Mouse (Mus musculus): ENCODE results near the gene Unc13b.

Unc13b gene

DNA sequence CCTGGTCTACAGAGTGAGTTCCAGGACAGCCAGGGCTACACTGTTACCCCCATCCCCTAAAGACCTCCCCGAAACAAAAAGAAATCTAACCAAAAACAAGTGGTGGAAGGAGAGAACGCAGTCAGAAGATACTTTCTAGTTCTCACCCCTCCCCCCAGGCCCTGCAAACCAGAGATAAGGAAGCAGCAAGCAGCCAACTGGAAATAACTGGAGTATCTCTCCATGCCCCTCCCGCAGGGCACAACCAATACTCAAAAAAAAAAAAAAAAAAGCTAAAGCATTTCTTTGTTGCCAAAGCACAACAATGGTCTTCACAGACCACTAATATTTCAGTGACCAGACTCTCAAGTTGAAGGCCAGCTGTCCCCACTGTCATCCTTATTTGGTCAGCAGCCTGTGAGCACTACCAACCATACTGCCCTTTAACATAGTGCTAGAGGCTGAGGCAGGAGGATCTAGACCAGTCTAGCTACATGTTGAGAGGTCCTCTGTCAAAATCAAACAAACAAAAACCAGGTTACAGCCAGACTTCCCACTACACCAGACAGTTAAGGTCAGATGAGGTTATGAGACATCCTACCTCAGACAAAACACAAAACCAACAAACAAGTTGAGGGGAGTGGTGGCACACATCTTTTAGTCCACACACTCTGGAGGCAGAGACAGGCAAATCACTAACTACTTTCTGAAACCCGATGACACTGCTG, 20.7 kb upstream of the Unc13b start:
- no peak for DNase-seq (ENCODE audit: low spot score in 2 of 2)

- DNase-seq (ENCODE audit: low spot score in 2 of 2), result no peak
Observed at GRCm38 (mm10) chr4:43038567-43039495, 19.9 kb upstream of the Unc13b start.

DNA sequence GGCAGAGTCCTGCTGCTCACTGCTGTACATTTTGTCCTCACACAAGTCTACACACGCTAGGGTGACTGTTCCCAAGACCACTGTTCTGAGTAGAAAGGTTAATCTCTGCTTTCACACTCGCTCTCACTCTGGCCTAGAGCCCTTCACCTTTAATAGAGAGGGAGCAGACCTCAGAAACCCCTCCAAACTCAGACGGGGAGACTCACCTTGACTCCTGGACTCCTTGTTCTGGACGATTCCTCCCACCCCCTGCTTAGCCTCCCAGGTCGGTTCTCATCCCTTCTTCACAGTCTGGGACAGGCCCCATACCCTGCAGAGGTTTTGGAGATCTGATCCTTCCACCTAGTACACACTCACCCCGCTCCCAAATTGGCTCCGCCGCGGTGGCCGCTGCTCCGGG, 19.1 kb upstream of the Unc13b start:
- DNase-seq (ENCODE audit: low spot score in 2 of 2), result no peak

GRCm38 (mm10) chr4:43040114-43040572, 18.6 kb upstream of the Unc13b start:
- DNase-seq (ENCODE audit: low spot score in 2 of 2), result peak; percentile 95 to 97

GRCm38 (mm10) chr4:43040881-43041547, 17.7 kb upstream of the Unc13b start:
- DNase-seq (ENCODE audit: low spot score in 2 of 2), result no peak

DNA sequence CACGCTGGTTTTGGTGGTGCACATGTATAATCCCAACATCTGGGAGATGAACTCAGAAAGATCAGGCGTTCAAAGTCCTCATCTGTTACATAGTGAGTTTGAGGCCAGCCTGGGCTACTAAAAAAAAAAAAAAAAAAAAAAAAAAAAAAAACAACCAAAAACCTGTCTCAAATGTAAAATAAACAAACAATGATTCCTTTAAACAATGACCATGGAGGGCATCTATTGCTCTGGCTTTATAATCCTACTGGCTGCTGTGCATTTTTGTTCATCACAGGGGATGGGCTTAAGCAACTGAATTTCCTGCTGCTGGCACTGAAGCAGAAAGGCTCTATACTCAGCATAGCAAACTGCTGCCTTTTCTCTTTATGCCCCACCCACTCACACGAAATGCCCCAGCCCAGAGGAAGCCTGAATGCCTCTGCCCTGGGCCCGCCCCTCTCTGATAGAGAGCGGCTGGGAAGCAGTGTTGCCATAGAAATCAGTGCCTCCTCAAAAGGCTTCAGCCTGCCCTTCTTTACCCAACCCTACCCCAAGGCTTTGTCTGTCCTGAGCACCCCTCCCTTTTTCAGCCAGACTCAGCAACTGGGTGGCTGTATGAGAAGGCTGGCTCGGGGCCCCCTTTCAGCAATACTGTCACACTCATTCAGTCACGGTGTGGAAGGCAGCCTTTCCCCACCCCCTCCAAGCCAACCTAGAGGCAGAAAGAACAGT, 15.0 kb upstream of the Unc13b start:
- peak; percentile 61 to 74 for DNase-seq (ENCODE audit: low spot score in 2 of 2)

GRCm38 (mm10) chr4:43044673-43045072, 14.1 kb upstream of the Unc13b start:
- no peak for DNase-seq (ENCODE audit: low spot score in 2 of 2)

- DNase-seq (ENCODE audit: low spot score in 2 of 2), result no peak
Observed at GRCm38 (mm10) chr4:43045285-43045658, 13.5 kb upstream of the Unc13b start.

DNA sequence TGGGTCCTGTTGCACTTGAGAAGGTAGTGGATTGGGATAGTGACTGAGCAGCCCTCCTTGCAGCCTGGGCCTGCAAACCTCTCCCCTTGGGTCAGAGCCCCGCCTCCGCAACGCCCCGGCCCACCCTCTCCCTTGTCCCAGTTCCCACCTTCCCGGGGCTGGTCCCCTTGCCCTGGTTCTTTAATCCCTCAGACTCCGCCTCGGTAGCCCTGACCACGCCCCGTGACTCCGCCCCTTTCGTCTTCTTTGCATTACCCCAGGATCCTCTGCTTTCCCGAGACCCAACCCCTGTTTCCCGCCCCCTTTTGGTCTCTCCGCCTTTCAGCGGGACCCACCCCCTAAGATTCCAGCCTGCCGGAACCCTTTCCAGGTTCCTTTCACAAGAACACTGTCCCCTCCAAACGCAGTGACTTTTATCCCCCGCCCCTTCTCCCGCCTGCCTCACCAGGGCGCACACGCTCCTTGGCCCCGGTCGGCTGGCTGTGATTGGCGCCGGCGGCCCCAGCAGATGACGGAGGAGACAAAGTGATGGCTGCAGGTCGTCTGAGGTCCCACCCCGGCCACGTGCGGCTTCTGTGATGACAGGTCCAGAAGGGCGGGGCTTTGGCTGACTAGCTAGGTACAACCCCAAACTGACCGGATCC, 13.0 kb upstream of the Unc13b start, which contains the start of gene Fam214b:
Fam214b (minus strand) TSS at position 562 of the 644 bp plus-strand sequence.
- peak; percentile 97 to 99 for DNase-seq (ENCODE audit: low spot score in 2 of 2)

- no peak for DNase-seq (ENCODE audit: low spot score in 2 of 2)
Observed at GRCm38 (mm10) chr4:43046607-43047006, 12.1 kb upstream of the Unc13b start.

- peak; percentile 57 to 69 for DNase-seq (ENCODE audit: low spot score in 2 of 2)
Observed at GRCm38 (mm10) chr4:43047231-43047630, 11.5 kb upstream of the Unc13b start.

DNA sequence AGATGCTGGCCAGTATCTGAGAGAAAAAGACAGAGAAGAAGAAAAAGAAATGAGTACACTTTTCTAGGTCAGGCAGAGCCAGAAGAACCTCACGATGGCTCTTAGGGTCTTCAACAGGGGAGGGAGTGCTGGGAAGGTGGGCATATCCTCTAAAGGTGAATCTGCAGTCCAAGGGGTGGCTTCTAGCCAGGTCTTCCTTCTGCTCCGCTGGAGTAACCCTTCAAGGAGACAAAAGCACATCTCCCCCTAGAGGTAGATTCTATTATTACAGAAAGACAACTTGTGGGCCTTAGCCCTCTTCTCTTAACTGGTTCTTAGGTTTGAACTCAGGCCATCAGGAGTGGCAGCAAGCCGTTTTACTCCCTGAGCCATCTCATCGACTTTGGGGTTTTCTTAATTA, 6.1 kb upstream of the Unc13b start:
- DNase-seq (ENCODE audit: low spot score in 2 of 2), result no peak

GRCm38 (mm10) chr4:43057654-43058053, 1.1 kb upstream of the Unc13b start:
- no peak for DNase-seq (ENCODE audit: low spot score in 2 of 2)

DNA sequence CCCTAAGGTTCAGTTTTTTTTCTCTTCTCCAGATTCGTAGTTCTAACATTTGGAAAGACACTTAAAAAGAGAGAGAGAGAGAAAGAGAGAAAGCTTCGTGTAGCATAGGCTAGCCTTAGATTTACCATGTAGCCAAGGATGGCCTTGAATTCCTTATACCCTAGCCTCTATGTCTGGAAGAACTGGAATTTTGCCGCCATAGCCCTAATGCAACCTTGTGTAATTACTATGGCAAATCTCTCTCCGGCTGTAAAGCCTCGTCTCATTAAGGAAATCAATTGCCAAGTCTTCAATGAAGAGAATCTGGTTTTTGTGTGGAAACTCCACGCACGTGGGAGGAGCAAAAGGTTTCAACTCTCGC, 381 bp upstream of the Unc13b start:
- no peak for DNase-seq (ENCODE audit: low spot score in 2 of 2)

DNA sequence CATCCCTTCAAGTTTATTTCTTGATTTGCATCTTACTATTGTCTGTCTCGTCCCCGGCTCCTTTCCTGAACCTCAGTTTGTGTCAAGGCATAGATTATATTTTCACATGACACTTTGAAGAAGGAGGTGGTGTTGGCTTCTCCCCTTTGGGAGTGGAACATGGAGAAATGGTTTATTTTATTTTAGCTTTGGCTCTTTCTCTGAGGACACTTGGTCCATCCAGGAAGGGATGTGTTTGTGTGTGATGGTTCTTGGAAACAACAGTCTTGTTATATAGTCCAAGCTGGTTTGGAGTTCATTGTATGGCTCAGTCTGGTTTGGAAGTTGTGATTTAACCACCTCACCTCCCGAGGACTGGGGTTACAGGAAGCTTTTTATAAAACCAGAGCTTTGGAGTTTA, 944 bp downstream of the Unc13b start:
- DNase-seq (ENCODE audit: low spot score in 2 of 2), result no peak

DNA sequence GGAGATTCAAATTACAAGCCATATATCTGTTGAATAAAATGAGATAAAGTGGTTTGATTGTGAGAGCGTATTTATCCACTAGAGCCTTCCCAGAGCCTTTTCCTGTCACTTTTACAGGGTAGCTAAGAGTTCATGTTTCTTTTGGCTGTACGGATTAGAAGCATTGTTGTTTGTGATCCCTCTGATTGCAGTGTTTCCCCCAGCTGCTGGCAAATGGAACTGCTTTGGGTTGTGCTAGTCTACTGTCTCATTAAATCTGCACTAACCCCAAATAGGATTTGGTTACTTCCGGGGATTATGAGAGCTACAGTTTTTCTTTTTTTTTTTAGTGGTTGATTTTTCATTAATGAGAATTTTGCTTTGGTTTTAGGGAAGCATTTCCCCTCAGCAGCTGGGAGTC, 1.5 kb downstream of the Unc13b start:
- no peak for DNase-seq (ENCODE audit: low spot score in 2 of 2)

DNA sequence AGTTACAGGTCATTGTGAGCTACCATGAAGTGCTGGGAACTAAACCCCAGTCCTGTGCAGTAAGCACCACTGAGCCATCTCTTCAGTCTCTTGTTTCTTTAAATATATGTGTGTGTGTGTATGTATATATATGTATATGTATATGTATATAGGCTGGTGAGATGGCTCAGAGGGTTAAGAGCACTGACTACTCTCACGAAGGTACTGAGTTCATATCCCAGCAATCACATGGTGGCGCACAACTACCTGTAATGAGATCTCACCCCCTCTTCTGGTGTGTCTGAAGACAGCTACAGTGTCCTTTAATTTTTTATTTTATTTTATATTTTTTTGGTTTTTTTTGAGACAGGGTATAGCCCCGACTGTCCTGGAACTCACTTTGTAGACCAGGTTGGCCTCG, 6.7 kb downstream of the Unc13b start:
- no peak for DNase-seq (ENCODE audit: low spot score in 2 of 2)

GRCm38 (mm10) chr4:43074923-43075322, 16.2 kb downstream of the Unc13b start:
- DNase-seq (ENCODE audit: low spot score in 2 of 2), result no peak

- no peak for DNase-seq (ENCODE audit: low spot score in 2 of 2)
Observed at GRCm38 (mm10) chr4:43078071-43078718, 19.4 kb downstream of the Unc13b start.

DNA sequence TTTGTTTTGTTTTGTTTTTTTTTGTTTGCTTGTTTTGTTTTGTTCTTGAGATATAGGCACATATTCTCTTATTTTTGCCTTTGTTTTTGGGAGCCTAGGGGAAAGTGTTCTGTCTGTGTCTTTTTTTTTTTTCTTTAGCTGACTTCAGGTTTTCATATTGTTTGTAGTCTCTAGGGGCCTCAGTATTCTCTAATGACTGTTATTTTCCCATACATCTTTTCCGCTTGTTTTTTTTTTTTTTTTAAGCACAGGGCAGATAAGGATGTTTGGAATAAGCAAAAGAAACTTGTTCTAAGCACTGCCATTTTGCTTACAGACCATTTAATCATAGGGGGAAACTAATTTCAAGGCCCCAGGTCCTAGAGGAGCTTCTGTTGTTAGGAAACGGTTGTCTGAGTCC, 23.7 kb downstream of the Unc13b start:
- DNase-seq (ENCODE audit: low spot score in 2 of 2), result no peak

DNA sequence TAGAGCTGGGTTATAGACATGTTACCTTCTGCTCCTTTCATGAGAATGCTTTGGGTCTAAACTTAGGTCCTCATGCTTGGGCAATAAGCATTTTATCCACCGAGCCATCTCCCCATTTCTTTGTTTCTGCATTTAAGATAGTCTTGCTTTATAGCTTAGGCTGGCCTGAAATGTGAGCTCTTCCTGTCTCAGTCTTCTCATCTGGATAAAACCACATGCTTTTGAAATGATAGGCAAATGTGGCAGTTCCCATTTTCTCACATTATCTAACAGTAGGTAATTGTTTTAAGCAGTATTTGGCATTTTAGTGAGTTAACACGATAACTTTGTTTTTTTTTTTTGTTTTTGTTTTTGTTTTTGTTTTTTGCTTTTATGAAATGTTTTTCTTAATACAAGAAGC, 31.2 kb downstream of the Unc13b start:
- DNase-seq (ENCODE audit: low spot score in 2 of 2), result no peak

Data from urinary bladder, postnatal 4 days (tissue).